Mouse (Mus musculus): ENCODE measurements around the gene Usp12.

- TF ChIP-seq CTCF (conservative IDR thresholded peaks at IDR 0.05; ENCODE audit: low read length) (no peak), NANOG (IDR thresholded peaks at IDR 0.05; ENCODE audit: borderline replicate concordance, low read length) (no peak)
These were observed 11.5 kb downstream of the Usp12 start for GRCm38 (mm10) chr5:146783300-146783699.
